In genomic region chr11:98022253-98022554, GRCm38 (mm10) we compare ENCODE assay signal across 8 mouse cellular contexts. TPM values are rescaled to one million over a fixed set of nuclear protein-coding genes. Genes with fewer than 3 reads are reported as not detected.
DNase-seq lines count a peak whose midpoint lies in the region; ATAC-seq and TF ChIP-seq lines count a peak whose summit lies in the region.

No protein-coding gene starts in this region.

- peaks cover 12% of the 10 kb centered on the region for H3K36me3 ChIP-seq in embryonic facial prominence, embryonic 12.5 days
- peaks cover 9% of the 10 kb centered on the region; the same call in 1 of the 2 replicates for H3K36me3 ChIP-seq in hindbrain, postnatal 0 days (ENCODE audit: insufficient read depth, low read length)
- H3K36me3 ChIP-seq in midbrain, embryonic 16.5 days (ENCODE audit: control insufficient read depth, insufficient read depth, low read length), result peaks cover 8% of the 10 kb centered on the region

- peak in 1 of 2 experiments; percentile 33 for DNase-seq in left cerebral cortex, adult 2 months (ENCODE audit: extremely low spot score in 1 of 2, low spot score in 2 of 2)
- no peak for DNase-seq in left cerebral cortex, adult 8-10 months (ENCODE audit: low spot score in 2 of 2)
- DNase-seq in hindbrain, postnatal 0 days (ENCODE audit: low spot score), result no peak
- DNase-seq in ovary, adult 18-20 months (ENCODE audit: low spot score), result no peak
- DNase-seq in embryo, embryonic 10 days (ENCODE audit: low spot score), result no peak

- H3K4me2 ChIP-seq in embryonic facial prominence, embryonic 12.5 days (replicated peaks), result peak overlapping the region; percentile 85
- H3K4me2 ChIP-seq in hindbrain, postnatal 0 days (ENCODE audit: low read depth, low read length), result peak overlapping the region; percentile 67
- H3K4me2 ChIP-seq in midbrain, embryonic 16.5 days (ENCODE audit: low read length), result peak overlapping the region; percentile 81

- peak overlapping the region; percentile 86 for H3K9ac ChIP-seq in embryonic facial prominence, embryonic 12.5 days
- H3K9ac ChIP-seq in hindbrain, postnatal 0 days (replicated peaks; ENCODE audit: low read length), result peak overlapping the region; percentile 96
- H3K9ac ChIP-seq in midbrain, embryonic 16.5 days (ENCODE audit: low read depth, low read length), result peak overlapping the region; percentile 95

- ATAC-seq in embryonic facial prominence, embryonic 12.5 days (ENCODE audit: insufficient number of reproducible peaks, insufficient read depth, low FRiP score, low TSS enrichment), result peak; percentile 7; the same call in 1 of the 2 replicates
- peak; percentile 18; the same call in 1 of the 2 replicates for ATAC-seq in hindbrain, postnatal 0 days
- peak; percentile 36 for ATAC-seq in midbrain, embryonic 16.5 days
- no peak for ATAC-seq in monocyte, adult 5-6 weeks (replicated peaks; ENCODE audit: insufficient number of reproducible peaks, low FRiP score, low TSS enrichment, poor library complexity, severe bottlenecking)

- TF ChIP-seq CTCF in left cerebral cortex, adult 2 months (IDR thresholded peaks at IDR 0.05), result no peak
- TF ChIP-seq CTCF in hindbrain, postnatal 0 days (IDR thresholded peaks at IDR 0.05; ENCODE audit: low read depth), result no peak

- peak overlapping the region; percentile 97 for H3K27ac ChIP-seq in left cerebral cortex, adult 2 months
- H3K27ac ChIP-seq in embryonic facial prominence, embryonic 12.5 days, result peak overlapping the region; percentile 84
- H3K27ac ChIP-seq in hindbrain, postnatal 0 days, result peak overlapping the region; percentile 95
- peak overlapping the region; percentile 95 for H3K27ac ChIP-seq in midbrain, embryonic 16.5 days (ENCODE audit: low read length)

- peaks cover 48% of the 10 kb centered on the region for H3K4me1 ChIP-seq in embryonic facial prominence, embryonic 12.5 days
- peaks cover 26% of the 10 kb centered on the region for H3K4me1 ChIP-seq in hindbrain, postnatal 0 days (ENCODE audit: insufficient read depth, low read length)
- H3K4me1 ChIP-seq in midbrain, embryonic 16.5 days (ENCODE audit: control insufficient read depth, insufficient read depth, low read length), result peaks cover 46% of the 10 kb centered on the region

- H3K4me3 ChIP-seq in left cerebral cortex, adult 2 months, result peak overlapping the region; percentile 98
- peak overlapping the region; percentile 76 for H3K4me3 ChIP-seq in embryonic facial prominence, embryonic 12.5 days
- H3K4me3 ChIP-seq in hindbrain, postnatal 0 days (ENCODE audit: low read length), result peak overlapping the region; percentile 92
- peak overlapping the region; percentile 80 for H3K4me3 ChIP-seq in midbrain, embryonic 16.5 days (ENCODE audit: low read depth, low read length)

- intact Hi-C loops in left cerebral cortex, adult 2 months (cut with DNase I), result no loop called here

- 0% methylated on average over 23 of the region's 23 CpGs for WGBS in embryonic facial prominence, embryonic 12.5 days
- WGBS in hindbrain, postnatal 0 days, result under 1% methylated on average over 21 of the region's 23 CpGs
- 0% methylated on average over 12 of the region's 23 CpGs for WGBS in midbrain, embryonic 16.5 days

- no peaks in the 10 kb centered on the region for H3K27me3 ChIP-seq in embryonic facial prominence, embryonic 12.5 days
- no peaks in the 10 kb centered on the region for H3K27me3 ChIP-seq in hindbrain, postnatal 0 days (ENCODE audit: insufficient read depth, low read length)
- no peaks in the 10 kb centered on the region for H3K27me3 ChIP-seq in midbrain, embryonic 16.5 days (ENCODE audit: control insufficient read depth, insufficient read depth, low read depth, low read length)

- no peaks in the 10 kb centered on the region for H3K9me3 ChIP-seq in embryonic facial prominence, embryonic 12.5 days
- H3K9me3 ChIP-seq in hindbrain, postnatal 0 days (ENCODE audit: low read length), result no peaks in the 10 kb centered on the region
- no peaks in the 10 kb centered on the region for H3K9me3 ChIP-seq in midbrain, embryonic 16.5 days (replicated peaks; ENCODE audit: control insufficient read depth, low read length, poor library complexity, severe bottlenecking)

RNA-seq across cellular contexts. Expression of gene Cacnb1, which starts 0.6 kb away (rescaled TPM):
- total RNA-seq in left cerebral cortex, adult 2 months (2021), result 100 to 1,000 TPM; 150 to 170 TPM
- total RNA-seq in left cerebral cortex, adult 8-10 months (2022), result 100 to 1,000 TPM; 127 to 142 (median 137) TPM
- 14.8 and 16.6 TPM in 2 replicates for polyA plus RNA-seq in embryonic facial prominence, embryonic 12.5 days (2016; fragmentation: Nextera tagmentation; extraction: Ambion mirVana)
- 83.4 and 84.4 TPM in 2 replicates for total RNA-seq in hindbrain, postnatal 0 days (2014; rRNA removed)
- 43.1 and 51.0 TPM in 2 replicates for polyA plus RNA-seq in hindbrain, postnatal 0 days (2015; fragmentation: Nextera tagmentation; extraction: Ambion mirVana)
- 73.2 and 77.6 TPM in 2 replicates for polyA plus RNA-seq in midbrain, embryonic 16.5 days (2015; fragmentation: Nextera tagmentation; extraction: Ambion mirVana)
- total RNA-seq in monocyte, adult 5-6 weeks (2017), result 1.6 to 3.5 TPM (median 3.3 TPM) in 3 replicates

RNA-seq across cellular contexts. Expression of gene Rpl19, which starts 4.3 kb away (rescaled TPM):
- total RNA-seq in left cerebral cortex, adult 2 months (2021), result 100 to 1,000 TPM; 560 to 591 TPM
- 100 to 1,000 TPM; 564 to 674 (median 627) TPM for total RNA-seq in left cerebral cortex, adult 8-10 months (2022)
- polyA plus RNA-seq in embryonic facial prominence, embryonic 12.5 days (2016; fragmentation: Nextera tagmentation; extraction: Ambion mirVana), result 942 and 959 TPM in 2 replicates
- total RNA-seq in hindbrain, postnatal 0 days (2014; rRNA removed), result 462 and 515 TPM in 2 replicates
- polyA plus RNA-seq in hindbrain, postnatal 0 days (2015; fragmentation: Nextera tagmentation; extraction: Ambion mirVana), result 650 and 673 TPM in 2 replicates
- 583 and 598 TPM in 2 replicates for polyA plus RNA-seq in midbrain, embryonic 16.5 days (2015; fragmentation: Nextera tagmentation; extraction: Ambion mirVana)
- 1,171 to 1,260 TPM (median 1,185 TPM) in 3 replicates for total RNA-seq in monocyte, adult 5-6 weeks (2017)

RNA-seq across cellular contexts. Expression of gene Arl5c, which starts 26.2 kb away (rescaled TPM):
- total RNA-seq in left cerebral cortex, adult 2 months (2021), result 1 to 10 TPM; 1.2 TPM
- 1 to 10 TPM; 1.5 to 2.1 (median 1.7) TPM for total RNA-seq in left cerebral cortex, adult 8-10 months (2022)
- 6.9 and 7.6 TPM in 2 replicates for polyA plus RNA-seq in embryonic facial prominence, embryonic 12.5 days (2016; fragmentation: Nextera tagmentation; extraction: Ambion mirVana)
- total RNA-seq in hindbrain, postnatal 0 days (2014; rRNA removed), result 2.0 and 2.6 TPM in 2 replicates
- polyA plus RNA-seq in hindbrain, postnatal 0 days (2015; fragmentation: Nextera tagmentation; extraction: Ambion mirVana), result 3.6 and 4.8 TPM in 2 replicates
- polyA plus RNA-seq in midbrain, embryonic 16.5 days (2015; fragmentation: Nextera tagmentation; extraction: Ambion mirVana), result 6.3 and 8.4 TPM in 2 replicates
- 67.7 to 97.0 TPM (median 83.6 TPM) in 3 replicates for total RNA-seq in monocyte, adult 5-6 weeks (2017)

RNA-seq across cellular contexts. Expression of gene Stac2, which starts 31.1 kb away (rescaled TPM):
- 10 to 100 TPM; 97.3 to 99.9 TPM for total RNA-seq in left cerebral cortex, adult 2 months (2021)
- 100 to 1,000 TPM in 1 of 4 experiments, 10 to 100 TPM in 3; 83.1 to 109 (median 94.1) TPM for total RNA-seq in left cerebral cortex, adult 8-10 months (2022)
- polyA plus RNA-seq in embryonic facial prominence, embryonic 12.5 days (2016; fragmentation: Nextera tagmentation; extraction: Ambion mirVana), result 0.65 and 0.67 TPM in 2 replicates
- 4.4 and 6.9 TPM in 2 replicates for total RNA-seq in hindbrain, postnatal 0 days (2014; rRNA removed)
- 5.8 and 6.1 TPM in 2 replicates for polyA plus RNA-seq in hindbrain, postnatal 0 days (2015; fragmentation: Nextera tagmentation; extraction: Ambion mirVana)
- 2.6 and 4.0 TPM in 2 replicates for polyA plus RNA-seq in midbrain, embryonic 16.5 days (2015; fragmentation: Nextera tagmentation; extraction: Ambion mirVana)
- 1.1 TPM in 1 of 3 replicates, not detected in the others for total RNA-seq in monocyte, adult 5-6 weeks (2017)

RNA-seq across cellular contexts. Expression of gene Plxdc1, which starts 36.0 kb away (rescaled TPM):
- total RNA-seq in left cerebral cortex, adult 2 months (2021), result 10 to 100 TPM; 35.2 to 37.1 TPM
- 10 to 100 TPM; 41.2 to 46.2 (median 43.9) TPM for total RNA-seq in left cerebral cortex, adult 8-10 months (2022)
- polyA plus RNA-seq in embryonic facial prominence, embryonic 12.5 days (2016; fragmentation: Nextera tagmentation; extraction: Ambion mirVana), result 0.32 and 0.70 TPM in 2 replicates
- 1.5 and 3.8 TPM in 2 replicates for total RNA-seq in hindbrain, postnatal 0 days (2014; rRNA removed)
- polyA plus RNA-seq in hindbrain, postnatal 0 days (2015; fragmentation: Nextera tagmentation; extraction: Ambion mirVana), result 4.2 and 4.6 TPM in 2 replicates
- polyA plus RNA-seq in midbrain, embryonic 16.5 days (2015; fragmentation: Nextera tagmentation; extraction: Ambion mirVana), result 2.7 and 3.1 TPM in 2 replicates
- total RNA-seq in monocyte, adult 5-6 weeks (2017), result 1.6 to 2.8 TPM (median 2.4 TPM) in 3 replicates

Comparison
In these comparisons a context has a peak if more than half of its experiments do, and no peak if none do; other contexts are left out.
1. RNA of gene Cacnb1, which starts 0.6 kb away (total RNA-seq): 150 to 170 TPM in left cerebral cortex, adult 2 months, 127 to 142 TPM in left cerebral cortex, adult 8-10 months and 83.4 to 84.4 TPM in hindbrain, postnatal 0 days; 1.6 to 3.5 TPM in monocyte, adult 5-6 weeks; every median in the first group is over 10 times any median in the second.
2. RNA of gene Arl5c, which starts 26.2 kb away (total RNA-seq): 67.7 to 97.0 TPM in monocyte, adult 5-6 weeks; 2.0 to 2.6 TPM in hindbrain, postnatal 0 days, 1.5 to 2.1 TPM in left cerebral cortex, adult 8-10 months and 1.2 TPM in left cerebral cortex, adult 2 months; every median in the first group is over 10 times any median in the second.
3. Peak in every context shown above with its lines, with median percentiles within 50 percentile points of each other: H3K27ac ChIP-seq, H3K4me3 ChIP-seq, H3K4me2 ChIP-seq and H3K9ac ChIP-seq.